Mouse (Mus musculus) forebrain, embryonic 11.5 days (tissue): Measurements from ENCODE around the gene Pcyt1a. TPM values are rescaled to one million over a fixed set of nuclear protein-coding genes. Genes with fewer than 3 reads are reported as not detected.
"Not testable (repeated sequence)": the region's sequence is repeated elsewhere in the genome, so short reads cannot be mapped to it uniquely, and the experiment has no call there.

Experiments used
- ATAC-seq: fragments of 200-750 bp; cut with Nextera tagmentation; replicated peaks from 2 replicates; pipeline ENCODE4 v1.8.0; 2017; ENCODE audit warnings: moderate TSS enrichment; ENCODE audit not compliant: low FRiP score
- DNase-seq: peaks from one replicate; pipeline ENCODE4 v3.0.0-alpha.2; 2017; ENCODE audit warnings: low spot score
- H3K27ac ChIP-seq: fragments of 300-500 bp; sonication (generic); 2 replicates; pipeline ENCODE4 v1.5.1; 2014; ENCODE audit warnings: low read depth, low read length
- H3K27me3 ChIP-seq: fragments of 300-500 bp; sonication (generic); 2 replicates; pipeline ENCODE4 v1.6.1; 2014; ENCODE audit warnings: mild to moderate bottlenecking, low read length, mixed read lengths; ENCODE audit not compliant: control insufficient read depth, insufficient read depth
- H3K36me3 ChIP-seq: fragments of 300-500 bp; sonication (generic); 2 replicates; pipeline ENCODE4 v1.6.1; 2014; ENCODE audit warnings: mild to moderate bottlenecking, low read length, moderate library complexity, mixed read lengths; ENCODE audit not compliant: control insufficient read depth, insufficient read depth
- H3K4me1 ChIP-seq: fragments of 300-500 bp; sonication (generic); replicated peaks from 2 replicates; pipeline ENCODE4 v1.6.1; 2014; ENCODE audit warnings: low read length, mixed read lengths; ENCODE audit not compliant: control insufficient read depth, insufficient read depth
- H3K4me2 ChIP-seq: fragments of 300-500 bp; sonication (generic); 2 replicates; pipeline ENCODE4 v1.6.1; 2014; ENCODE audit warnings: low read depth, mild to moderate bottlenecking, low read length, moderate library complexity, mixed read lengths; ENCODE audit not compliant: severe bottlenecking
- H3K4me3 ChIP-seq: fragments of 300-500 bp; sonication (generic); 2 replicates; pipeline ENCODE4 v1.5.1; 2014; ENCODE audit warnings: low read depth, low read length
- H3K9ac ChIP-seq: fragments of 300-500 bp; sonication (generic); 2 replicates; pipeline ENCODE4 v1.6.1; 2014; ENCODE audit warnings: low read length
- H3K9me3 ChIP-seq: fragments of 300-500 bp; sonication (generic); 2 replicates; pipeline ENCODE4 v1.6.1; 2016; ENCODE audit warnings: low read length, mixed read lengths; ENCODE audit not compliant: control insufficient read depth
- WGBS: fragments of 180-500 bp; shearing (Covaris S2); extraction: QIAGEN DNeasy Blood & Tissue Kit; methylation state at CpG from one replicate; pipeline ENCODE4 v1.1.7; 2014; 5-methylcytosine and 5-hydroxymethylcytosine counted together
- polyA plus RNA-seq: library from polyadenylated mRNA; unstranded; fragments of >200 nt; fragmentation: Nextera tagmentation; extraction: Ambion mirVana; gene quantifications from 2 replicates; pipeline ENCODE4 v1.2.1, GENCODE M21; 2014

The Pcyt1a gene
- polyA plus RNA-seq, 1 experiment from 2014 or later, result 41.9 TPM

DNA sequence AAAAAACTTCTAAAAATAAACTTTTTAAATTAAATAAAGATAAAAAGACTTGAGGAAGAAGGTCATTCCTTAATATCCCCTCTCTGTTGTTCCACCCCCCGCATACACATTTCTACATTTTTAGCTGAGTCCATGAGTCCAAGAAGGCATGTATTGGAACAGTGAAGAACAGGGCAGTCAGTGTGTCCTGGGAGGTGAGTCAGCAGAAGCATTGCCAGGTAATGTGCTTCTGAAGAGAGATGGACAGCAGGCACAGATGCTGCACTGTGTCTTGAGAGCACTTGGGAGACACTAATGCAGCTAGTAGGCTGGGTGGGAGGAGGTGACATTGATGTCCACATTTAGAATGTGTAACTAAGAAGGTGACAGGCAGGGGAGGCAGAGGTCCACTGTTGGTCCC is 6.5 kb downstream of the Pcyt1a start:
- ATAC-seq (no peak), DNase-seq (no peak)
- no peaks in the 10 kb centered on the region for H3K36me3 ChIP-seq
- H3K4me1 ChIP-seq, result no peaks in the 10 kb centered on the region
- H3K4me2 ChIP-seq, result no peak overlapping the region
- no peaks in the 10 kb centered on the region for H3K9me3 ChIP-seq
- H3K27me3 ChIP-seq, result no peaks in the 10 kb centered on the region
- 93% methylated on average over 1 of the region's 1 CpGs for WGBS
- no peak overlapping the region for H3K4me3 ChIP-seq
- no peak overlapping the region for H3K27ac ChIP-seq
- no peak overlapping the region for H3K9ac ChIP-seq

DNA sequence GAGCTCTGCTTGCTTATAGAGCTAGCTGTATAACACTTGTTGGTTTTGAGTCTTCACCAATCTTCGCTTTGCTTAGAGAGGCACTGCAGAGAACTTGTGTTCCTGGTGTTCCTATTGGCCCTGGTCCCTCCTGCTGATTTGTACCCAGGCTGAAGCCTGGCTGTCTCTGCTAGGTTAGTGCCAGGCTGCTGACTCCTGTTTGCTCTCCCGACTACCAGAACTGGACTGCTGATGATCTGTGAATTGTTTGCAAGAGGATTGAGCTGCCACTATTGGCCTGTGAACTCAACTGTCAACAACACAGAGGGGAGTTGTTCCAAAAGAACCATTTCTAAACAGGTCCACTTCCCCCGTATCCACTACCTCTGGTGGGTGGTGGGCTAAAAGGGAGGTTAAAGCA is 10.7 kb downstream of the Pcyt1a start:
- Histone ChIP-seq H3K4me1 (no peaks in the 10 kb centered on the region), H3K36me3 (no peaks in the 10 kb centered on the region), H3K27ac (no peak overlapping the region), H3K4me3 (no peak overlapping the region), H3K27me3 (no peaks in the 10 kb centered on the region), H3K9ac (no peak overlapping the region), H3K9me3 (no peaks in the 10 kb centered on the region), H3K4me2 (no peak overlapping the region)
- ATAC-seq, result no peak
- WGBS, result 91% methylated on average over 3 of the region's 3 CpGs
- no peak for DNase-seq

DNA sequence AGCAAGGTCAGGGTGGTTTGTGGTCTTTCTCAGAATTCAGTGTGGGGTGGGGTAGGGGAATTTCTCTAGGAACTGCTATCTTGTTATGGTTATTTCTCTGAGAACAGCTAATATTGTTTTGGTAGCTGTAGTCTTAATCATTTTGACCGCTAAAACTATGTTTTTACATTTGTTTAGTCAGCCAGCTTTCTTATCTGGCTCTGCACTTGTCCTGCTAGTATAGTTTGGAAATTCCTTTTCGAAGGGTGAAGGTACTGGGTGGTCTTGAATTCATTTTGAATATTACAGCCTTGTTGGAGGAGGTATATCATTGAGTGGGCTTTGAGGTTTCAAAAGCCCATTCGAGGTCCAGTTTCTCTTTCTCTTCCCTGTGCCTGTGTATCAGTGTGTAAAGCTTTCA is 13.9 kb downstream of the Pcyt1a start:
- not testable (repeated sequence) for H3K27ac ChIP-seq, H3K4me3 ChIP-seq, H3K9me3 ChIP-seq, ATAC-seq, H3K4me2 ChIP-seq, H3K27me3 ChIP-seq, DNase-seq, H3K9ac ChIP-seq, H3K36me3 ChIP-seq, H3K4me1 ChIP-seq
- 89% methylated on average over 3 of the region's 3 CpGs for WGBS

DNA sequence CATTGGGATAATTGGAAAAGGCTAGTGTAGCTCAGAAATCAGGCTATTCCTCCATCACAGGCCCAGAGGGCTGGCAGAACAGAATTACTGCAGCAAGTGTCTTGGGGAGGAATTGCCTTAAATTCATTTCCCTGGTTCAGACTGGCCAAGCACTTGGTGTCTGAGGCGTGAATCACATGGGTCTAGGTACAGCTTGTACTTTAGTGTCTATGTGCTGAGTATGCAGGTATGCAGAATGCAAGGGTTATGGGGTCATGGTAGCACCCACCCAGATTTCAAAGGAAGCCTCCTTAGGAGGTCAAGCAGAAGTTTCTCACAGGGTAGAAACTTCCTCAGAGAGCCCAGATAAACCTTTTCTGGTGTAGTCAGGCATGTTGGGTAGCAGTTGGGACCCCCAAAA is 14.8 kb downstream of the Pcyt1a start:
- no peaks in the 10 kb centered on the region for H3K27me3 ChIP-seq
- DNase-seq (no peak), ATAC-seq (no peak)
- H3K4me1 ChIP-seq, result no peaks in the 10 kb centered on the region
- no peak overlapping the region for H3K9ac ChIP-seq
- WGBS, result 95% methylated on average over 1 of the region's 1 CpGs
- H3K4me3 ChIP-seq, result no peak overlapping the region
- H3K36me3 ChIP-seq, result no peaks in the 10 kb centered on the region
- H3K9me3 ChIP-seq, result no peaks in the 10 kb centered on the region
- no peak overlapping the region for H3K27ac ChIP-seq
- H3K4me2 ChIP-seq, result no peak overlapping the region

DNA sequence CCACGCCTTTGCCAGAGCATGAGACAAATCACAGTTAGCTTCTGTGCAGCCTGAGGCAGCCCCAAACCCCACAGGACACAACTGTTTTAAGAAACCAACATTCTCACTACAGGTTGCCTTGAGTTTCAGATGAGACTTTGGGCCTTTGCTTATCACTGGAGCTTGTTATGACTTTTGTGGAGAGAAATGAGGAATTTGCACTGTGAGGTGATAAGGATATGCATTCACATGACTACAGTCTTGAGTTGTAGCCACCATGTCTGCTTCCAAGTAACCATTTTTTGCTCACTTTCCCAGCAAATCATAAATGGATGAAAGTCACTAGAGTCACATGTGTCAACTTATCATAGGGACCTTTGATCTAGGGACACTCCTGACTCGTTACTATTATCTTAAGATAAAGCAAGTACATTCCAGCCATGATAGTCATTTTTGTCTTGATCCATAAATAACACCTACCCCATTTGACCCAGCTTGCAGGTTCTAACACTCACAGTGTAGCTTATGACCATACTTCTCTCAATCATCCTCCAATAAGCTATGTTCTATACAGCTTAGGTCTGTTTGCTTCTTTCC is 15.9 kb downstream of the Pcyt1a start:
- no peak overlapping the region for H3K4me3 ChIP-seq
- no peak overlapping the region for H3K27ac ChIP-seq
- no peaks in the 10 kb centered on the region for H3K27me3 ChIP-seq
- H3K9me3 ChIP-seq, result no peaks in the 10 kb centered on the region
- WGBS, result 85% methylated on average over 2 of the region's 2 CpGs
- H3K9ac ChIP-seq, result no peak overlapping the region
- no peak for ATAC-seq
- no peak for DNase-seq
- H3K36me3 ChIP-seq, result no peaks in the 10 kb centered on the region
- H3K4me2 ChIP-seq, result no peak overlapping the region
- H3K4me1 ChIP-seq, result no peaks in the 10 kb centered on the region

DNA sequence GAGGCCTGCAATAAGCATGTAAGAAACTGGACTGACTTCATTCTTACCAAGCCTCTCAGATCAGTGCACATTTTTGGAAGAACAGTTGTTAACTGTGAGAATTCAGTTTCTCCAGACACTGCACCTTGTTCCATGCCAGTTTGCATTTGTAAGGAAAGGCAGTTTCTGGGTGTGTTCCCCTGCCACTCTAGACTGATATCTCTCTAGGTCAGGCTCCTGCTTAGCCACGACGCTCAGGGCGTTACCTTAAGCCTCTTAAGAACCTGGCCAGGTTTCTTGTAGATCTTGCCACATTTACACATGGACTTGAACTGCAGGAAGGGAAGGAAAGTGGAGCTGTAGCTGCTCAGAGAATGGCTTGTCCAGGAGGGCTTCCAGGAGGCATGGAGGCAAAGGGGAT is 18.9 kb downstream of the Pcyt1a start:
- no peaks in the 10 kb centered on the region for H3K9me3 ChIP-seq
- H3K4me2 ChIP-seq, result no peak overlapping the region
- DNase-seq (no peak), ATAC-seq (no peak)
- no peak overlapping the region for H3K9ac ChIP-seq
- WGBS, result 84% methylated on average over 3 of the region's 3 CpGs
- no peaks in the 10 kb centered on the region for H3K27me3 ChIP-seq
- H3K27ac ChIP-seq, result no peak overlapping the region
- no peak overlapping the region for H3K4me3 ChIP-seq
- no peaks in the 10 kb centered on the region for H3K4me1 ChIP-seq
- no peaks in the 10 kb centered on the region; the same call in 1 of the 2 replicates for H3K36me3 ChIP-seq

DNA sequence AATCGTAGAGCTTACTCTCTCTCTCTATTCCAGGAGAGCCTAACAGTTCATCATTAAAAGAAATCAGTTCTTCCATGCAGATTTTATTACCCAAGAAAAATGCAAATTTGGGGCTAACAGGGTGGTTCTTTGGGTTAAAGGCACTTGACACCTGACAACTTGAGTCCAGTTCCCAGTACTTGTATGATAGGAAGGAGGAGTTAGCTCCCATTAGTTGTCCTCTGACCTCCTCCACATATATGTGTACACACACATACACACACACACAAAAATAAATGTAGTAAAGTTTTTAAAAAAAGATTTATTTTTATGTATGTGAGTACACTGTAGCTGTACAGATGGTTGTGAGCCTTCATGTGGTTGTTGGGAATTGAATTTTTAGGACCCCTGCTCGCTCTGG is 19.4 kb downstream of the Pcyt1a start:
- Histone ChIP-seq H3K36me3 (no peaks in the 10 kb centered on the region; the same call in 1 of the 2 replicates), H3K9me3 (no peaks in the 10 kb centered on the region), H3K9ac (no peak overlapping the region), H3K4me3 (no peak overlapping the region), H3K27me3 (no peaks in the 10 kb centered on the region), H3K27ac (no peak overlapping the region), H3K4me2 (no peak overlapping the region), H3K4me1 (no peaks in the 10 kb centered on the region)
- DNase-seq, result no peak
- WGBS, result 93% methylated on average over 2 of the region's 2 CpGs
- no peak for ATAC-seq

DNA sequence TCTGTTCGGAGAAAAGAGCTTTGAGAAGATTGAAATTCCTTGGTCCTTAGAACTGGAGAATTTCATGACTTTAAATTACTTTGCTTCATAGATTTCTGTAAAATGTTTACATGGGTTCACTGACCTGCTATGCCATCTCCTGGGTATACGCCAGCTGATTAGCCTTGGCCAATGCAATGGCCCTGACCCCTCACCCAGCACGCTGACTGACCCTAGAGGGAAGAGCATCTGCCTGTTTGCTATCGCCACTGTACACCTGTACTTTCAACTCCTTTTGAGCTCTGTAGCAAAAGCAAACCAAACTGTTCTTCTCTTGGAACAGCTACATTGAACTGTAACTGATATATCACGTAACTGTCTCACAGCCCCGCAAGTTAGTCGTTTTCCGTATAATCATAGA is 22.4 kb downstream of the Pcyt1a start:
- no peaks in the 10 kb centered on the region for H3K4me1 ChIP-seq
- no peak overlapping the region for H3K9ac ChIP-seq
- no peak overlapping the region for H3K4me2 ChIP-seq
- 95% methylated on average over 8 of the region's 8 CpGs for WGBS
- no peaks in the 10 kb centered on the region for H3K27me3 ChIP-seq
- no peaks in the 10 kb centered on the region; the same call in 1 of the 2 replicates for H3K36me3 ChIP-seq
- no peak overlapping the region for H3K4me3 ChIP-seq
- DNase-seq, result no peak
- H3K9me3 ChIP-seq, result no peaks in the 10 kb centered on the region
- H3K27ac ChIP-seq, result no peak overlapping the region
- ATAC-seq, result no peak

DNA sequence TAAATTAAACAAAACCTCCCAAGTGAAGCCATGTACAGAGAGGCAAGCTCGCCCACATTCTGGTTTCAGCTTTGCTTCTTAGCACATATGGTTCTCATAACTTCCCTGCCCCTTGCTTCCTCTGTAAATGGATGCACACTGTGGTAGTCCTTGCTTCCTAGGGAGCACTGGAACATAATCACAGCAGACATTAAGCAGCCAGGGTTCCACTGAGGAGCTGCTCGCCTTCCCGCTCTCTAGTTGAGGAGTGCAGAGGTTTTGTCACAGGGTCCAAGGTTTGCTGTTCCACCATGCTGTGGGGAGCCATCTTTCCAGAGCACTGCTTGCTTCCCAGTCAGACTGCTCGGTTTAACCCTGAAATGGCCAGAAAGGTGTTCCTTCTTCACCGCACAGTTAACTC is 23.9 kb downstream of the Pcyt1a start:
- H3K9me3 ChIP-seq, result no peaks in the 10 kb centered on the region
- ATAC-seq (no peak), DNase-seq (peak; percentile 53)
- no peaks in the 10 kb centered on the region for H3K27me3 ChIP-seq
- WGBS, result 84% methylated on average over 5 of the region's 5 CpGs
- no peak overlapping the region for H3K27ac ChIP-seq
- H3K4me2 ChIP-seq, result no peak overlapping the region
- no peaks in the 10 kb centered on the region for H3K4me1 ChIP-seq
- H3K36me3 ChIP-seq, result no peaks in the 10 kb centered on the region; the same call in 1 of the 2 replicates
- H3K9ac ChIP-seq, result no peak overlapping the region
- no peak overlapping the region for H3K4me3 ChIP-seq
